Mouse (Mus musculus) CH12.LX (cell line): ENCODE results near the gene Abr. TPM values are rescaled to one million over a fixed set of nuclear protein-coding genes. Genes with fewer than 3 reads are reported as not detected.

Source experiments
- DNase-seq: peaks from one replicate; pipeline ENCODE4 v3.0.0-alpha.2; 2013; ENCODE audit errors: extremely low read depth
- H3K27ac ChIP-seq: 2 replicates; pipeline ENCODE4 v1.5.1; 2012; ENCODE audit warnings: low read depth, mild to moderate bottlenecking, control low read depth, moderate library complexity; ENCODE audit not compliant: insufficient read depth
- H3K27me3 ChIP-seq: replicated peaks from 2 replicates; pipeline ENCODE3; 2012; ENCODE audit warnings: inconsistent platforms
- H3K36me3 ChIP-seq, 2 experiments: replicated peaks in 1 of 2; 2 replicates each; pipeline versions ENCODE3 to v1.6.1; 2012; ENCODE audit warnings: inconsistent platforms in 1 of 2, low read length in 1 of 2, mild to moderate bottlenecking in 1 of 2, mixed read lengths in 1 of 2, moderate library complexity in 1 of 2; ENCODE audit not compliant: control insufficient read depth in 1 of 2, insufficient read depth in 1 of 2
- H3K4me1 ChIP-seq, 2 experiments: 2 replicates each; pipeline ENCODE4 v1.6.1; 2012; ENCODE audit warnings: inconsistent platforms in 1 of 2, moderate library complexity in 1 of 2; ENCODE audit not compliant: insufficient read depth in 2 of 2, control insufficient read depth in 1 of 2
- H3K4me2 ChIP-seq: 2 replicates; pipeline ENCODE4 v1.6.1; 2012; ENCODE audit warnings: low read depth, mild to moderate bottlenecking, control low read depth; ENCODE audit not compliant: poor library complexity, insufficient read depth, severe bottlenecking
- H3K4me3 ChIP-seq, 3 experiments: fragments of 150-350 bp in 1 of 3; sonication (generic) in 1 of 3; replicated peaks in 1 of 3; 2 replicates each; pipeline versions ENCODE3 to v1.5.1; 2011 to 2012; ENCODE audit warnings: low read depth in 2 of 3, low read length in 2 of 3, mild to moderate bottlenecking in 2 of 3, moderate library complexity in 2 of 3, control low read depth in 1 of 3, improper control_type of control experiment in 1 of 3, inconsistent platforms in 1 of 3, mixed read lengths in 1 of 3; ENCODE audit not compliant: poor library complexity in 1 of 3
- H3K79me2 ChIP-seq: replicated peaks from 2 replicates; pipeline ENCODE4 v1.6.1; 2012; ENCODE audit warnings: mild to moderate bottlenecking, moderate library complexity; ENCODE audit not compliant: control insufficient read depth, poor library complexity, insufficient read depth, severe bottlenecking; ENCODE audit errors: extremely low read depth
- H3K9ac ChIP-seq: 2 replicates; pipeline ENCODE4 v1.6.1; 2012; ENCODE audit warnings: low read depth, mild to moderate bottlenecking, control low read depth, moderate library complexity; ENCODE audit not compliant: insufficient read depth
- H3K9me3 ChIP-seq: replicated peaks from 2 replicates; pipeline ENCODE3; 2012; ENCODE audit warnings: low read length, inconsistent platforms, mixed read lengths
- CHD2 ChIP-seq: IDR thresholded peaks from 2 replicates; pipeline ENCODE4 v1.6.1; 2011; ENCODE audit warnings: low read length, improper control_type of control experiment
- ELF1 ChIP-seq: IDR thresholded peaks from 2 replicates; pipeline ENCODE4 v1.6.1; 2014; ENCODE audit warnings: low read depth, mild to moderate bottlenecking, inconsistent platforms, low read length, improper control_type of control experiment
- GABPA ChIP-seq: IDR thresholded peaks from 2 replicates; pipeline ENCODE4 v1.6.1; 2012; ENCODE audit warnings: low read depth, low read length, improper control_type of control experiment, inconsistent platforms; ENCODE audit not compliant: insufficient replicate concordance
- JUN ChIP-seq: IDR thresholded peaks from 2 replicates; pipeline ENCODE4 v1.6.1; 2011; ENCODE audit warnings: low read depth, mild to moderate bottlenecking, low read length, improper control_type of control experiment, moderate library complexity; ENCODE audit not compliant: insufficient read depth
- KAT2A ChIP-seq: IDR thresholded peaks from 2 replicates; pipeline ENCODE4 v1.6.1; 2012; ENCODE audit warnings: low read length, improper control_type of control experiment, inconsistent platforms; ENCODE audit not compliant: insufficient replicate concordance
- MEF2A ChIP-seq: IDR thresholded peaks from 2 replicates; pipeline ENCODE4 v1.6.1; 2014; ENCODE audit warnings: low read depth, mild to moderate bottlenecking, inconsistent platforms, low read length, improper control_type of control experiment, borderline replicate concordance
- POLR2A ChIP-seq: IDR thresholded peaks from 2 replicates; pipeline ENCODE4 v1.6.1; 2011; ENCODE audit warnings: low read depth, mild to moderate bottlenecking, improper control_type of control experiment, low read length
- RAD21 ChIP-seq: IDR thresholded peaks from 2 replicates; pipeline ENCODE4 v1.6.1; 2011; ENCODE audit warnings: low read depth, mild to moderate bottlenecking, low read length, improper control_type of control experiment, moderate library complexity
- RCOR1 ChIP-seq: conservative IDR thresholded peaks from 2 replicates; pipeline ENCODE4 v1.6.1; 2012; ENCODE audit warnings: low read depth, mild to moderate bottlenecking, inconsistent platforms, low read length, improper control_type of control experiment
- SMC3 ChIP-seq: IDR thresholded peaks from 2 replicates; pipeline ENCODE4 v1.6.1; 2011; ENCODE audit warnings: low read depth, low read length, improper control_type of control experiment
- UBTF ChIP-seq: IDR thresholded peaks from 2 replicates; pipeline ENCODE4 v1.6.1; 2012; ENCODE audit warnings: low read depth, mild to moderate bottlenecking, inconsistent platforms, low read length, improper control_type of control experiment, moderate library complexity
- USF2 ChIP-seq: conservative IDR thresholded peaks from 2 replicates; pipeline ENCODE4 v1.6.1; 2011; ENCODE audit warnings: low read depth, low read length, improper control_type of control experiment
- ZC3H11A ChIP-seq: IDR thresholded peaks from 2 replicates; pipeline ENCODE4 v1.6.1; 2012; ENCODE audit warnings: low read depth, mild to moderate bottlenecking, inconsistent platforms, low read length, improper control_type of control experiment
- ZNF384 ChIP-seq: IDR thresholded peaks from 2 replicates; pipeline ENCODE4 v1.6.1; 2012; ENCODE audit warnings: low read depth, low read length, improper control_type of control experiment, inconsistent platforms
- dilution Hi-C: fragments of 300-500 bp; cut with MboI; formaldehyde crosslinking; loops from 2 replicates; pipeline ENCODE4 v1.14.3; 2020; ENCODE audit warnings: low sequenced_read_pairs; ENCODE audit not compliant: extremely low pct_unique_long_range_greater_than_20kb, extremely low pct_ligation_motif_present
- in situ Hi-C: fragments of 300-500 bp; cut with MboI; formaldehyde crosslinking; loops from 3 replicates; pipeline ENCODE4 v1.14.3; 2019; ENCODE audit warnings: low sequenced_read_pairs, low pct_ligation_motif_present, low pct_unique_long_range_greater_than_20kb, mixed read lengths
- polyA plus RNA-seq: library from polyadenylated mRNA; unstranded; fragments of >175 nt; gene quantifications from 2 replicates; pipeline ENCODE4 v1.2.1, GENCODE M21; 2012; ENCODE audit warnings: low read depth; ENCODE audit not compliant: insufficient read length
- total RNA-seq, 2 experiments: library from RNA; depleted of rRNA; stranded (reverse); fragments of 300-350 nt in 1 of 2; fragments of >200 nt in 1 of 2; gene quantifications; 2 replicates each; pipeline ENCODE4 v1.2.3; 2012 to 2014

Gene Abr
- total and polyA plus RNA-seq, 3 experiments, result 21.0 to 49.5 (median 37.4) TPM

- TF ChIP-seq KAT2A (no peak), RAD21 (no peak), JUN (no peak), USF2 (no peak), ZNF384 (no peak), UBTF (no peak), ZC3H11A (no peak), GABPA (no peak), CHD2 (no peak), ELF1 (no peak), RCOR1 (no peak), MEF2A (no peak), SMC3 (no peak), POLR2A (no peak)
- in situ Hi-C loops, result no loop called here
- dilution Hi-C loops, result no loop called here
Observed at GRCm38 (mm10) chr11:76370491-76370890, 251.6 kb downstream of the Abr start.

More at GRCm38 (mm10) chr11:76370491-76370890, 251.6 kb downstream of the Abr start:
- Histone ChIP-seq H3K4me3 (no peak overlapping the region), H3K36me3 (peaks cover 0 to 9% of the 10 kb centered on the region in 2 experiments), H3K4me1 (no peaks in the 10 kb centered on the region; a peak in 1 of 4 replicates), H3K9me3 (no peaks in the 10 kb centered on the region), H3K27ac (no peak overlapping the region), H3K79me2 (no peaks in the 10 kb centered on the region), H3K4me2 (no peak overlapping the region), H3K9ac (no peak overlapping the region), H3K27me3 (no peaks in the 10 kb centered on the region)
- no peak for DNase-seq

Other genes starting within 250 kb of the Abr start
- gene Nxn, start 223.2 kb downstream of the Abr start, total RNA-seq (2012; rRNA removed), result 16.5 and 19.2 TPM in 2 replicates
- 12.9 and 15.3 TPM in 2 replicates for gene Nxn, start 223.2 kb downstream of the Abr start, total RNA-seq (2014; rRNA removed)
- 24.8 and 25.0 TPM in 2 replicates for gene Nxn, start 223.2 kb downstream of the Abr start, polyA plus RNA-seq
- gene Timm22, start 215.4 kb downstream of the Abr start, total RNA-seq (2012; rRNA removed), result 53.8 and 65.2 TPM in 2 replicates
- 81.4 and 81.5 TPM in 2 replicates for gene Timm22, start 215.4 kb downstream of the Abr start, total RNA-seq (2014; rRNA removed)
- gene Timm22, start 215.4 kb downstream of the Abr start, polyA plus RNA-seq, result 44.6 and 62.5 TPM in 2 replicates
- not detected in 2 replicates for gene Bhlha9, start 50.2 kb upstream of the Abr start, total RNA-seq (2012; rRNA removed)
- gene Bhlha9, start 50.2 kb upstream of the Abr start, total RNA-seq (2014; rRNA removed), result not detected in 2 replicates
- gene Bhlha9, start 50.2 kb upstream of the Abr start, polyA plus RNA-seq, result not detected in 2 replicates
- gene Trarg1, start 57.5 kb upstream of the Abr start, total RNA-seq (2012; rRNA removed), result not detected in 2 replicates
- not detected in 2 replicates for gene Trarg1, start 57.5 kb upstream of the Abr start, total RNA-seq (2014; rRNA removed)
- not detected in 2 replicates for gene Trarg1, start 57.5 kb upstream of the Abr start, polyA plus RNA-seq
- gene Gosr1, start 141.3 kb upstream of the Abr start, total RNA-seq (2012; rRNA removed), result 21.2 and 23.8 TPM in 2 replicates
- gene Gosr1, start 141.3 kb upstream of the Abr start, total RNA-seq (2014; rRNA removed), result 40.2 and 41.2 TPM in 2 replicates
- gene Gosr1, start 141.3 kb upstream of the Abr start, polyA plus RNA-seq, result 46.6 and 53.9 TPM in 2 replicates
- gene Cpd, start 224.7 kb upstream of the Abr start, total RNA-seq (2012; rRNA removed), result 11.2 and 20.0 TPM in 2 replicates
- gene Cpd, start 224.7 kb upstream of the Abr start, total RNA-seq (2014; rRNA removed), result 28.5 and 31.5 TPM in 2 replicates
- 23.1 and 27.7 TPM in 2 replicates for gene Cpd, start 224.7 kb upstream of the Abr start, polyA plus RNA-seq